Mouse (Mus musculus) G1E (cell line): ENCODE measurements around the gene Myo1d. TPM values are rescaled to one million over a fixed set of nuclear protein-coding genes. Genes with fewer than 3 reads are reported as not detected.

Source experiments
- ATAC-seq: 2 replicates; pipeline ENCODE4 v1.8.0; 2016; ENCODE audit warnings: mild to moderate bottlenecking; ENCODE audit not compliant: insufficient number of reproducible peaks, poor library complexity, low FRiP score, severe bottlenecking; ENCODE audit errors: extremely low read depth
- DNase-seq: peaks from one replicate; pipeline ENCODE4 v3.0.0; 2012; ENCODE audit warnings: low spot score
- H3K27me3 ChIP-seq: 2 replicates; pipeline ENCODE4 v1.6.1; 2012; ENCODE audit warnings: mild to moderate bottlenecking, low read length, inconsistent platforms; ENCODE audit not compliant: insufficient read depth
- H3K36me3 ChIP-seq: replicated peaks from 2 replicates; pipeline ENCODE3; 2012; ENCODE audit warnings: mild to moderate bottlenecking, inconsistent platforms
- H3K4me1 ChIP-seq: 2 replicates; pipeline ENCODE4 v1.6.1; 2012; ENCODE audit warnings: low read depth, low read length, inconsistent platforms, mixed read lengths; ENCODE audit not compliant: insufficient read depth
- H3K4me3 ChIP-seq: 2 replicates; pipeline ENCODE4 v1.5.1; 2012; ENCODE audit warnings: low read depth, mild to moderate bottlenecking, inconsistent platforms, low read length, moderate library complexity, mixed read lengths
- H3K9me3 ChIP-seq: replicated peaks from 2 replicates; pipeline ENCODE4 v1.6.1; 2012; ENCODE audit warnings: inconsistent platforms
- CTCF ChIP-seq: IDR thresholded peaks from 2 replicates; pipeline ENCODE4 v1.5.1; 2012; ENCODE audit warnings: low read depth, low read length, inconsistent platforms, mixed read lengths
- GATA1 ChIP-seq: IDR thresholded peaks from 2 replicates; pipeline ENCODE4 v1.6.1; 2012; ENCODE audit warnings: borderline replicate concordance, low read length, inconsistent platforms, mixed read lengths
- GATA2 ChIP-seq: IDR thresholded peaks from 2 replicates; pipeline ENCODE4 v1.6.1; 2012; ENCODE audit warnings: low read depth, low read length, inconsistent platforms, borderline replicate concordance
- POLR2AphosphoS5 ChIP-seq: IDR thresholded peaks from 2 replicates; pipeline ENCODE4 v1.6.1; 2012; ENCODE audit warnings: low read depth, low read length, inconsistent platforms; ENCODE audit not compliant: insufficient replicate concordance
- TAL1 ChIP-seq: conservative IDR thresholded peaks from 2 replicates; pipeline ENCODE4 v1.6.1; 2012; ENCODE audit warnings: low read depth, low read length, inconsistent platforms, mixed read lengths
- polyA plus RNA-seq: library from polyadenylated mRNA; stranded (reverse); fragments of >175 nt; gene quantifications from 2 replicates; pipeline ENCODE4 v1.2.3, GENCODE M21; 2012
- total RNA-seq, 2 experiments: library from RNA; stranded (forward) in 1 of 2; stranded (reverse) in 1 of 2; fragments of 200-1000 nt in 1 of 2; fragments of >200 nt in 1 of 2; fragmentation: Nextera tagmentation in 1 of 2; gene quantifications; 2 replicates each; pipeline ENCODE4 v1.2.3; 2014 to 2017

Myo1d gene
- total and polyA plus RNA-seq, 3 experiments = not detected

DNA sequence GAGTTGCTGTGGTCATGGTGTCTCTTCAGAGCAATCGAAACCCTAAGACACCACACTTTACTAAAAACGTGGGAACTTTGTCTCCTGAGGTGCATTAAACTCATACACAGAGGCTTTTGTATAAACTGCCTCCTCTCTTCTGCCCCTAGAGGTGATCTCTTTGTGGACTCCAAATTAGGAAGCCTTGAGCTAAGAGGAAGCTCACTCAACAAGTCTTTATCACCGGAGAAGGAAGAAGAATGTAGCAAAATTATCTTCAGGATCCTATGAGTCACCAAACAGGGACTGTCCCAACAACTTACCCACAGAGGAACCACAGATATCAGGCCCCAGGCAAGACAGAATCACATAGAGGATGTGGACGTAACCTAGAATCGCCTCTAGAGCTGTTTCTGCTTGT lies 5.8 kb upstream of the Myo1d start:
- no peaks in the 10 kb centered on the region for H3K36me3 ChIP-seq
- ATAC-seq = no peak
- H3K9me3 ChIP-seq = peaks cover 23% of the 10 kb centered on the region
- TF ChIP-seq GATA2 (no peak), GATA1 (no peak), CTCF (no peak), POLR2AphosphoS5 (no peak), TAL1 (no peak)
- no peaks in the 10 kb centered on the region for H3K27me3 ChIP-seq
- no peaks in the 10 kb centered on the region for H3K4me1 ChIP-seq
- no peak for DNase-seq
- no peak overlapping the region for H3K4me3 ChIP-seq

DNA sequence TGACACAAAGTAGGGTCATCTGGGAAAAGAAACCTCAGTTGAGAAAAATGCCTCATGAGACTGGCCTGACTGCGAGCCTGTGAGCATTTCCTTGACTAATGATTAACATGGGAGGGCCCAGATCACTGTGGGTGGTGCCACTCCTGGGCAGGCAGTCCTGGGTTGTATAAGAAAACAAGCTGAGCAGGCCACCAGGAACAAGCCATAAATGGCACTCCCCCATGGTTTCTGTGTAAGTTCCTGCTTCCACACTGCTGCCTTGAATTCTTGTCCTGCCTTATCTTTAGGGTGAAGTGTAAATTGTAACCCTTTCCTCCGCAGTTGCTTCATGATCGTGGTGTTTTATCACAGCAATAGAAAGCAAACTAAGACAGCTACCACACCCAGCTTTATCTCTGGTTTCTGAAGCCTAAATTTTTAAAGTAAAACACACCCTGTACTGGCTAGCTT lies 4.5 kb upstream of the Myo1d start:
- no peak overlapping the region for H3K4me3 ChIP-seq
- H3K27me3 ChIP-seq = no peaks in the 10 kb centered on the region
- ATAC-seq (no peak), DNase-seq (no peak)
- H3K9me3 ChIP-seq = peaks cover 24% of the 10 kb centered on the region
- no peaks in the 10 kb centered on the region for H3K4me1 ChIP-seq
- TF ChIP-seq CTCF = no peak
- no peak for TF ChIP-seq POLR2AphosphoS5
- TF ChIP-seq GATA2 = no peak
- TF ChIP-seq TAL1 = no peak
- no peak for TF ChIP-seq GATA1
- no peaks in the 10 kb centered on the region for H3K36me3 ChIP-seq

DNA sequence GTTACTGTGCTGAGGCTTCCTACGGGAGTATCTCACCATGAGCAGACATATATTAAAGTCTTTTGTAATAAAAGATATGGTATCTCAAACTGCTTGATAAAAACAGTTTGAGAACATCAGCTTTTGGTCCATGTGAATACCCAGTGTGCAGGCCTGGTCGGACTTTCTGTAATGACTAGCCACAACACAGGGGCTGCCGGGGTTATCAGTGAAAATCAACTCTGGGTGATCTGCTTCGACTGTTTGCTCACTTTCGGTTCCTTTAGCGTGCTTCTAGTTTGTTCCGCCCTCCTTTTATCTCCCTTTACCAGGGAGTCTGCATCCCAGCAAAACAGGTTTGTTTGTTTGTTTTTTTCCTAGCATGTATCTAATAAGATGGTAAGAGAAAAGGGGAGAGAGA lies 3.6 kb upstream of the Myo1d start:
- Histone ChIP-seq H3K9me3 (peaks cover 26% of the 10 kb centered on the region), H3K4me3 (no peak overlapping the region), H3K27me3 (no peaks in the 10 kb centered on the region), H3K36me3 (no peaks in the 10 kb centered on the region), H3K4me1 (no peaks in the 10 kb centered on the region)
- ATAC-seq = no peak
- no peak for TF ChIP-seq GATA1
- no peak for TF ChIP-seq CTCF
- TF ChIP-seq TAL1 = no peak
- no peak for DNase-seq

DNA sequence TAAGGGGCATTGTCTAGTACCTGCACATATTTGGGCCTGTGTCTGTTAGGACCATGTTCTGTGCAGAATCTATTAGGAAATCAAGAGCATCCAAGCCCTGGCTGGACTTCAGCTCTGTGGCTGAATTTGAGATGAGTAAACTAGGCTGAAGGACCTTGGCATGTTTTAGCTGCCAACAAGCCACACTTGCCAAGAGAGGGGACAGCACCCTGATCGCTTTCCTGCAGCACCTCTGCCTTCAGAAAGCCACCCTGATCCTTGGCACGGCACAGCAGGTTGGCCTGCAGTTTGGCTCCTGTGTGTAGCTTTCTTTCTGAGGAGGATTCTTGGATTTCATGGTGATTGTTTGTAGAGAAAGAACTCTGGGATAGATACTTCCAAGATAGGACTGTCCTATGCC lies 1.7 kb upstream of the Myo1d start:
- H3K36me3 ChIP-seq = no peaks in the 10 kb centered on the region
- TF ChIP-seq CTCF (no peak), GATA2 (no peak), GATA1 (no peak), TAL1 (no peak), POLR2AphosphoS5 (no peak)
- H3K4me1 ChIP-seq = no peaks in the 10 kb centered on the region
- H3K27me3 ChIP-seq = no peaks in the 10 kb centered on the region
- H3K4me3 ChIP-seq = no peak overlapping the region
- peaks cover 27% of the 10 kb centered on the region for H3K9me3 ChIP-seq
- ATAC-seq (no peak), DNase-seq (no peak)

DNA sequence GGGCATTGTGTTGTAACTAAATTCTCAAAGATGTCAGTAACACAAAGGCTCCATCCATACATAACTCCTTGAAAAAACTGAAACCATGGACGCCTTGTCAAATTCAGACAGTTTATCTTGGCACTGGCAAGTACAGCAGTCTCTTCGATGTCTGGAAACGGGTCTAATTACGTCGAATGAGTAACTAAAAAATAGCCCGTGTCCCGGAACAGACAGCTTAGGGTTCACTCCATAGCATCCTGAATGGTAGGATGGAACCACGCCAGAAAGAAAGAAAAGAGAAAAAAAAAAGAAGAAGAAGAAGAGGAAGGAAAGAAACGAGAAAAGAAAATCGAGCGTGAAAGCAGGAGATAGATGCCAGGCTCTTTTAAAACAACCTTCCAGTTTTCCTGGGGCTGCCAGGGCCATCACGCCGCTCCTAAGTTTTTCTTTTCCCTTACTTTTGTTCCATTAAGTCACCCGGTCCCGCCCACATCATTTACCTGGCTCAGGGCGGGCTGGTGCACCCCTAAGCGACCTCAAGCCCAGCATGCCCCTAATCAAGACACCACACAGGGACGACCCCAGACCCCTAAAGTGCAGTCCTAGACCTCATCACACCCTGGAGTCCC lies 804 bp downstream of the Myo1d start:
- ATAC-seq (no peak), DNase-seq (no peak)
- no peak for TF ChIP-seq GATA2
- no peak for TF ChIP-seq CTCF
- no peak for TF ChIP-seq TAL1
- TF ChIP-seq GATA1 = no peak
- TF ChIP-seq POLR2AphosphoS5 = no peak
- Histone ChIP-seq H3K9me3 (peaks cover 30% of the 10 kb centered on the region), H3K4me3 (0 out of 2 replicates have a peak overlapping the region, but pooled peaks have one; percentile 16), H3K36me3 (no peaks in the 10 kb centered on the region), H3K4me1 (no peaks in the 10 kb centered on the region), H3K27me3 (no peaks in the 10 kb centered on the region)

DNA sequence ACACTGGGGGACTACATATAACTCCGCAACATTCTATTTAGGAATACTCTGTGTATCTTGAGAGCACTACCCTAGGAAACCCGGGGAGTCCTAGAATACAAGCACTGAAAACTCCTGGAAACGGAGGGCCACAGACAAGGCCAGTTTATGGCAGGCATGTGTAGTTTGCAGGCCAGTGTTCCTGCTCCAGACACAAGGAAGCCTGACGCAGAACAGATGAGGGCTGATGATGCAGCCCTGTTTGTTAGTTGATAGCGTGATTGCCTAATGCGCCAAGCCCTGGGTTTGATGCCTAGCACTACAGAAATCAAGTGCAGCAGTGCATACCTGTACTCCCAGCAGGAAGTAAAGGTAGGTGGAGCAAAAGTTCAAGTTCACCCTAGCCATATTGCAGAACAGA lies 1.7 kb downstream of the Myo1d start:
- no peaks in the 10 kb centered on the region for H3K27me3 ChIP-seq
- H3K4me1 ChIP-seq = no peaks in the 10 kb centered on the region
- TF ChIP-seq TAL1 = no peak
- no peak for TF ChIP-seq GATA1
- no peak for TF ChIP-seq CTCF
- TF ChIP-seq POLR2AphosphoS5 = no peak
- TF ChIP-seq GATA2 = no peak
- peaks cover 34% of the 10 kb centered on the region for H3K9me3 ChIP-seq
- DNase-seq = no peak
- no peak for ATAC-seq
- H3K4me3 ChIP-seq = no peak overlapping the region
- H3K36me3 ChIP-seq = no peaks in the 10 kb centered on the region

DNA sequence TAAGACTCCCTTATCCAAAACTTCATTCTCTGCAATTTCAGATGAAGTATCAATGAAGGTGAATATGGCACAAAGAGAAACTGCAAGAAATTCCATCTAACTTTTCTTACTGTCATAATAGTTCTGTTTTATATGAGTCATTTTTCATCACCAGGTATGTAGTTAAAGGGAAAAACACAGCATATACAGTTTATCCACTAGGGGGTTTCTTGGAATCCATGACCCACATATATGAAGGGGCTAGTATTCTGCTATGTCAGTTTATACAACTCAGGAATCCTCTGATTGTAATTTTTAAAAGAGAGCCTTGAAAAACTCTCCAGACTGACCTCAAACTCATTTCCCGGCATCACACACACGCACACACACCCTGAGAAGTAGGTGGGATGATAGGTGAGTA lies 2.1 kb downstream of the Myo1d start:
- TF ChIP-seq GATA2 = no peak
- TF ChIP-seq POLR2AphosphoS5 = no peak
- TF ChIP-seq CTCF = no peak
- no peak for TF ChIP-seq TAL1
- no peak for TF ChIP-seq GATA1
- H3K9me3 ChIP-seq = peaks cover 38% of the 10 kb centered on the region
- ATAC-seq (no peak), DNase-seq (no peak)
- H3K36me3 ChIP-seq = no peaks in the 10 kb centered on the region
- no peaks in the 10 kb centered on the region for H3K27me3 ChIP-seq
- no peaks in the 10 kb centered on the region for H3K4me1 ChIP-seq
- no peak overlapping the region for H3K4me3 ChIP-seq
